Mouse (Mus musculus) 416B (cell line): ENCODE measurements around the gene Kcna2.

Source experiments
- DNase-seq: peaks from one replicate; pipeline ENCODE4 v3.0.0; 2011; ENCODE audit warnings: low read depth

The Kcna2 gene

DNA sequence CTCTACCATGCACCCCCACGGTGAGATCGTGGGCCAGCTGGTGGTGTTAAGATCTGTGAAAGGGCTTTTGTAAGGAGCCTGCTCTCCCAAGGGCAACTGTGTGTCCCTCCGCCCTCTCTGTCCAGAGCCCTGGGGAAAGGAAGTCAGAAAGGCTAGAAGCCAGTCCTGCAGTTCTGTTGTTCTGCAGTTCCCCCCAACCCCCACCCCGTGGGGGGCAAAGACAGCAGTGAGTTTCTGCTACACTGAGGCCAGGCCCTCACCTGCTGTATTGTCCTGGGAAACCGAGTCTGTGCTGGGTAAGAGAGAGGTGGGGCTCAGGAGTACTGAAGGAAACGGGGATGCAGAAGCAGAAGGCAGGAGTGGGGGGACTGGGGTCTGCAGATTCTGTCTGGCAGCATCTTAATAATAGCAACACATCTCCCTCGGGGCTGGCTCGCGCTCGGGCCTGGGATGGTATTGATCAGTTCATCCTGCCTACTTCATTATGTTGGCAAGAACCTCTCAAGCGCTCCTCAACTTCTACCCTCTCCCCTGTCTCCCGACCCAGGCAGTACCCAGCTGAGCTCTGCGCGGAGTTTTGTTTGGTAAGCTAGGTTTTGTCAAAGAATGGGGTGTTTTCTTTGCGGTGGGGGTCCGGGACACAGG lies at the start of gene Kcna2:
TSS of gene Kcna2 (plus strand) at position 336 of the 645 bp plus-strand sequence.
- no peak for DNase-seq

DNA sequence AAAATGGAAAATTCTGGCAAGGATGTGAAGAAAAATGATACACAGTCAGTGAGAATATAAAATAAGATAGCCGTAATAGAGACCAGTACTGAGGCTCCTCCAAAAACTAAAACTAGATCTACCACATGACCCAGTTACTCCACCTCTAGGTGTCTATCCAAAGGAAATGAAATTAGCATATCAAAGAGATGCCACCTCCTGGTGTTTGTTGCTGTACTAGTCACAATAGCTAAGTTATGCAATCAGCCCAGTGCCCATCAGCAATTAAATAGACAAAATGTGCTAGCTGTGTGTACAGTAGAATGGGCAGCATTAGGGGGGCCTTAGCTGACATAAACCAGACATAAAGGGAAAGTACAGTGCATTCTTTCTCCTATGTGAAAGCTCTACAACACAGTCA lies 39.5 kb upstream of the Kcna2 start:
- DNase-seq, result no peak

DNA sequence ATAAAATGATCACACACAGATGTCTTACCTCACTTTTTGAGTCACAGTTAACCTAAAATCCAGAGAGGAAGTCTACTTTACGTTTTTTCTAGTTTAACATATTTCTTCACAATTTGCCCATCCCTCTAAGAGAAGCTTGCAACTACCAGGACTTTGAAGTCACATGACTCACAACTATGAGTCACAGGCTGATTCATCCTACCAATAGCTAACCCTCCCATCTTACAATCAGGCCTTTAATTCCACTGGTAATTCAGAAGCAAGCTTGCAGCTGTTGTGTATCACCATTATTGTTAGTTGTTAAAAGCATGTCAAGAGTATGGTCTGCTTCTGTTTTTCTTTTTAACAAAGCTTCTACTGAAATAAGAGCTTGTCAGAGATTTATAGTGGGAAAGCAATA lies 38.2 kb upstream of the Kcna2 start:
- DNase-seq, result peak; percentile 96

DNA sequence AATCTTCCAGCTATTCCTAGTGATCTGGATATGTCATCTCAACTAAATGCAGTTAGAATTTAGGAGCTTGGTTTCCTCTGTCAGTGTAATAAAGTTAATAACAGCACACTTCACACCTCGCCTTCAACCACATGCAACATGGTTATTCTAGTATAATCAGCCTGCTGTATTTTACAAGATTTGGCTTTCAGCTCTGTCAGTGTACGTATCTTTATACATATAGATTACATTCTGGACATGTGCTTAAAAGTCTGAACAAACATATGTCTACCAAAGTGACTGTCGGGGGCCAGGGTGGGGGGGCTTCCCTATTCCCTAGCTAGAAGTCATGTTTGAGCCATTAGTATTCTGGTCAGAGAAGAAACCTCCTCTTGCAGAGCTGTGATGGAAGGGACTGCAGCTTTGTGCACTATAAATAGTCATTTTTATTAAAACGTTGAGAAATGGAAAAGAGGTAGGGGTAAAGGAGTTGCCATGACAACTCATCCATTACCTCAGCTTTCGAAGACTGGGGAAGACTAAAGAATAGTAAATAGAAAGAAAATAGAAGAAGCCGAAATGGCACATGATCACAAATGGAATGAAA lies 35.3 kb upstream of the Kcna2 start:
- DNase-seq, result no peak

DNA sequence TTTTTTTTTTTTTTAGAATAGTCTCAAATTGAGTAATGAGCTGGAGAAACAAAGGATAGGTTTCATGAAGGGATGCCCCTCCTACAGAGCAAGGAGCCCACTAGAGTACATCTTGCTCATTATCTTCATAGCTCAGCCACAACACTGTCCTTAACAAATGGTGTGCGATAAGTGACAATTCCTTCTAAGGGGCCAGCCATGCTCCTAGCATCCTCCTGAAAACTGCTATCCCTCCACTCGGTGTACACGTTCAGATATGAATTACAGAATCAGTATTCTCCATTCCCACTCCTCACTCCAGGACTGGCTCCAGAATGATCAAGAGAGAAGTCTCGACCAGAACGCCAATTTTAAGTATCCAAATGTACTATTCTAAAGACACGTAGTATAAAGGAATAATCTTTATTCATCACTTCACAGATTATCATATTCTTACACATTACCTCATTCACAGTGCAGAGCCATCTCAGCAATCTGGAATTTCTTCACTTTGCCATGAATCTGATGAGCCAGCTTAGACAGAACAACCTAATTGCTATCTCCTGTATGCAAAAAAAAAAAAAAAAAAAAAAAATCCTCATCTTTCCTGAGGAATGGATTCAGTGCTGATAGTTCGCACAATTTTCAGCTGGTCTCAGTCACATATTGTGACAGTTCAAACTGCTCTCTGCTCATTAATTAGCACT lies 34.6 kb upstream of the Kcna2 start:
- no peak for DNase-seq

DNA sequence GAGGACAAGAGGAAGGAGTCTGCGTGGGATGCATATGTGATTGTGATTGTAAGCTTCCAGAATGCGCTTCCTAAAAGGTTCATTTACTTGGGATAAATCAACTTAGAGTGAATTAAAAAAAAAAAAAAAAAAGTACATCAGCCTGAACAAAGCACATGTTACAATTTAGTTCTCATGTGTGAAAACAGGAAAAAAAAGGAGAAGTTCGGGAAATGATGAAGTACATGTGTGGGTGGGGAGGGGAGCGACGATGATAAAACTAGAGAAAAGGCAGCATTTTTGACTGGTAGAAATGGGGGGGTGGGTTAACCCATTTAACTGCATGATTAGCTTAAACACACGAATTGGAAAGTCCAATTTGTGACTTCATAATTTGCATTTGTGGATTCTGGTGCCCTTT lies 33.7 kb upstream of the Kcna2 start:
- DNase-seq, result peak; percentile 13

DNA sequence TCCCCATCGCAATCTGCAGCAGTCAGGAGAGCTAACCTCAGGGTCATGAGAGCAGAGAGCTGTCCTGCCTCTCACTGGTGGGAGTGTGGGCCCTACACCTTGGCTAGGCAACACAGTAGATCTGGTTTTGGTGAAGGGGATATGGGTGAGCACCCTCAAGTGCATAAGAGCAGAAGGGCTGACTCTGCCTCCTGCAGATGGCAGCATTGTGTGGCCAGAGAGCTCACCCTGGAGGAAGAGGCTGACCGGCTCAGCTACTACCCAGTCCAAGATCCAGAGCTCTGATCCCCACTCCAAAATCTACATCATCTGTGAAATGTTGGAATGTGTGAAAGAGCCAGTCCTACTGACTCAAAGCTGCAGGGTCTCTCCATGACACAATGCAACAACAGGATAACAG lies 27.1 kb upstream of the Kcna2 start:
- peak; percentile 38 for DNase-seq

DNA sequence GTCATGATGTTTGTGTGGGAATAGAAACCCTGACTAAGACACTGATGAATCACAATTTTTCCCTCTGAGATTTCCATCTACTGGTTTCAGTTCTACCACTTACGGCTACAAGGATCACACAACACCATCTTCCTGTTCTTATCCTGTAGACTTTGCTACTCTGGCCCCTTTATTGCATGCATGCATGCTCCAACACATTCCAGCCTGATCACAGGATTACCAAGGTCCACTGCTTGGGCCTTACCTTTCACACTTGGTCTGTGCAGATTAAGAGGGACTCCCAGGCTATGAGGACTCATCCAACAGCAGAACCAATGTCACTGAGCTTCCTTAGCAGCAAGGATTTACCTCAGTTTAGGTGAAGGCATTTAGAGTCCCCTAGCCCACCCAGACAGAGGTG lies 25.2 kb upstream of the Kcna2 start:
- DNase-seq, result no peak

DNA sequence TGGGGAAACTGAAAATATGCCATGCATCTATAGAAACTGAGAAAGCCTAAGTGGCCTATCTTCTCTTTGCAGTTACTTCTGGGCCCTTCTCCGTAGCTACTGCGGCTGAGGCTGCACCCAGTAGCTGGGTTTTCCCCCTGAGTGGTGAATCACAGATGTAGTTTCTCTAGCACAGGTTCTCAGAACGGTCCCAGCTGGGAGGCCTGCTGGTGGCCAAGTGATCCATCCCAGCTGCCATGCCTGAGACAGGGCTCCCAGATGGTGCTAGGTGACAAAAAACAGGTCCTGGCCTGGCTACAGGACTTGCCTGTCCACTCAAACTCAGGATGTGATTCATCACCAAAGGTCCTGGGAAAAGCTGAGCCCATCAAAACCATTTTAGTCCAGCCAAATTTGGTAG lies 24.3 kb upstream of the Kcna2 start:
- DNase-seq, result no peak

DNA sequence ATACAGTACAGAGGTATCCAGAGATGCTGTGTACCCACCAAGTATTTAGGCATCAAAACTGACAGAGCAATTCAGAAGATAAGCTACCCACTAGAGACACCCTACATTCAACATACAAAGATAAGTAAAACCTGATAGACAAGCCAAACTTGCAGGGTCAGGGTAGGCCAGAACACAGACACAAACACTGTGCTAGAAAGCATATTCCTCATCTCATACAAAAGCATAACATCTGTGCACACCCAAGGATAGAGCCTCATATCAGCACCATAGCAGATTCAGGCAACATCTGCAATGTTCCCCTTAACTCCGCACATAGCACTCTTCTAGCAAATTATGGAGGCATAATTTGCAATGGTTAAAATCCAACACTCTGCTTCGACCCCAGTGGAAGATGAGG lies 23.8 kb upstream of the Kcna2 start:
- no peak for DNase-seq

DNA sequence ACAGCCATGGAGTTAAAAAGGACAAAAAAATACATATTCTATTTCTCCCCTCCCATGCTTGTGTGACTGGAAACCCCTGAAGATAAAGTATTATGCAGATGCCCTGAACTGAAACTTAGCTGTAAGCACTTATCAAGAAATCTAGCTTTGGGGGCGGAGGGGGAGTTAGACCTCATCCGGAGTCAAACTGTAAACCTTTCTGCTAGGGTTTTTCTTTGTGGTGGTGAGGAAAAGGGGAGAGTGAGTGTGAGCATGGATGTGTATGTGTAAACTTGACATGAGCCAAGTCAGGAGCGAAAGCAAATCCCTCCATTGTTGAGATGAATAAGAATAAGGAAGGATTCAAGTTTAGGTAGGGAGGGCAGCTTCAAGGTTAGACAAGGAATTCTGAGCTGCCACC lies 20.1 kb upstream of the Kcna2 start:
- peak; percentile 89 for DNase-seq

DNA sequence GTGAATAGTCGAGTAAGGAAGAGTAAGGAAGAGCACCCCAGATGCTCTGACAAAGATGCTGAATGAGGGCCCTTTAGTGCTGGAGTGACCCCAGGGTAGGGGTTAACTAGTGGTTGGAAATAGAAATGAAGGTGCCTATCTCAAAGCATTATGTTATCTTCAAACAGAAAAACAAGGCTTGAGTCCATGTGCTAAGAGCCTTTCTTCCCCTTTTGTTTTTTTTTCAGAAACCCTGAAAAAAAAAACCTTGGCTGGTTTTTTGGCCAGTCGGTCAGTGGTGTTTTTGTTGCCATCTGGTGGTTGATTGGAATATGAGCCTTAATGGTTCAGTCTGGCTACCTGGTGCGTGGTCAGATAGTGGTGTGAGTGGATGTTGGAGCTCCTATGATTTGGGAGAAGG lies 19.7 kb upstream of the Kcna2 start:
- peak; percentile 89 for DNase-seq

DNA sequence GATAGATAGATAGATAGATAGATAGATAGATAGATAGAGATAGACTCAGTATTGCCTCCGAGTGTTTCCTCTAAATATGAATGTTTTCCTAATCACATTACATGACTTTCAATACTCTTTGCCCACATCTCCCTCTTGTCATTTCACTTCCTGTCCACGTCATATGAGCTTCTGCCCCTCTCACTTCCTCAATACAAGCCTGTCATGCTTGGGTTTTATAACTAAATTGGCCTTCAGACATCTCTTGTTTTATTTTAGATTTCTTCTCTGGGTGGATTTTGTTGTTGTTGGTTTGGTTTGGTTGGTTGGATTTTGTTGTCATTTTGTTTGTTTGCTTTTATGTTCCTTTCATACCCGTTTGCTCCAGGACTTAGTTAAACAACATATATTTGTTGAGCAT lies 16.4 kb upstream of the Kcna2 start:
- peak; percentile 55 for DNase-seq

DNA sequence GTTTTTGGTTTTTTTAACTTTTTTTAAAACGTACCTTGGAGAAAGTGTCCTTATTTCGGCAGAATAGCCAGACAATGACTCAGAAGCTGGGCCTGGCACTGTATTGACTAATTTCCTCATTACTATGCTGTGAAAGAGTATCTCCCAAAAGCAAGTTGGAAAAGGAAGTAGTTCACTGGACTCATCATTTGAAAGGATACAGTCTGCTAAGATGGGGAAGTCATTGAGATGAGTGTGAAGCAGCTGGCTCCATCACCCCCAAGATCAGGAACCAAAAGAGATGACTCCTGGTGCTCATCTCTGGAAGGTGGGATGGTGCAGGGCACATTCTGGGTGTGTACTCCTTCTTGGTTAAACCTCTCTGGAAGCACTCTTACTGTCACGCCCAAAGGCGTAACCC lies 13.5 kb upstream of the Kcna2 start:
- DNase-seq, result peak; percentile 35

DNA sequence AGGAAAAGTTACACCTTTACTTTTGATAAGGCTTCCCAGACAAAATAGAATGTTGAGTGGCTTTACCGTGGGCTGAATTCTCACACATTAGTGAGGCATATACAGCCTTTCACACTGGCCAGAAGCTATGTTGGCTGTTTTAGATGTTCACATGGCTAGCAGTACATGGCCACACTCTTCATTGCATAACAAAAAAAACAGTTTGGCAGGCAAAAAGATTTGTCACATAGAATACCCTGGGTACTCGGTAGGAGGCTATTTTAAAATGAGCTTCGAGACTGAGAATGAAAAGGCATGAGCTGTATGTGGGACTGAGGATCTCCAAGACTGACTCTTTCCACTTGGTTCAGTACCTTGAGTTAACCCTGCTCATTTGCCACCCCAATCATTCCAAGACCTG lies 12.1 kb upstream of the Kcna2 start:
- DNase-seq, result no peak

DNA sequence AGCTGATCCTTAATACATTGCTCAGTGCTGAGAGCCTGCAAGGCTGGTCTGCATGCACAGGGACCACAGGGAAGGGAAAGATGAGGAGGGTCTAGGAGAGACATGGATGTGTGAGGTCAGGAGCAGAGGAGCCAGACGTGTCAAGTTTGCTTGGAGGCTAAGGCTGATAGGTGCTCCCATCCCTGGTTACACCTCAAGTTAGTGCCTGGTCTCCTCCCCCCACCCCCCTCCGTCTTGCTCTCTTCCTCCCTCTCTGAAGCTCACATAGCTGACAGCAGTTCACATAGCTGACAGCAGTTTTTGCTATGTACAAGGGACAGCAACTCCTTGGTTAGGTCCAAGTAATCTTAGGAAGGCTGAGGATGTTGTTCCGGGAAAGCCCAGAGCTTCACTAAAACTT lies 11.5 kb upstream of the Kcna2 start:
- no peak for DNase-seq

DNA sequence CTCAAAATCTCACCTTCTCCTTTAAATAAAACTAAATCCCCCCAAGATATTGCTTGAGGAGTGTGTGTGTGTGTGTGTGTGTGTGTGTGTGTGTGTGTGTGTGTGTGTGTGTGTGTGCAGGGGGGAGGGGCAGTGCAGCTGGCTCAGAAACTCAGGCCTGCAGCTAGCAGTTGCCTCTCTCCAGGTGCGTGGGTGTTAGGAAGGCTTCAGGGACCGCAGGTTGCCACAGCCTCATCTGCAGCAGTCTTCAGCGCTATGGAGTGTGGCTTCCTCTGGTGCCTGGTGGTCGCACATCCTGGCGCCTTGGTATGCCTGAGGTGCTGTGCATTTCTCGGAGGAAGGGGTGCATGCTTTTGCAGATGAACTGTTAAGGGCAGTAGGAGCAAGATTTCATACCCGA lies 10.9 kb upstream of the Kcna2 start:
- no peak for DNase-seq

DNA sequence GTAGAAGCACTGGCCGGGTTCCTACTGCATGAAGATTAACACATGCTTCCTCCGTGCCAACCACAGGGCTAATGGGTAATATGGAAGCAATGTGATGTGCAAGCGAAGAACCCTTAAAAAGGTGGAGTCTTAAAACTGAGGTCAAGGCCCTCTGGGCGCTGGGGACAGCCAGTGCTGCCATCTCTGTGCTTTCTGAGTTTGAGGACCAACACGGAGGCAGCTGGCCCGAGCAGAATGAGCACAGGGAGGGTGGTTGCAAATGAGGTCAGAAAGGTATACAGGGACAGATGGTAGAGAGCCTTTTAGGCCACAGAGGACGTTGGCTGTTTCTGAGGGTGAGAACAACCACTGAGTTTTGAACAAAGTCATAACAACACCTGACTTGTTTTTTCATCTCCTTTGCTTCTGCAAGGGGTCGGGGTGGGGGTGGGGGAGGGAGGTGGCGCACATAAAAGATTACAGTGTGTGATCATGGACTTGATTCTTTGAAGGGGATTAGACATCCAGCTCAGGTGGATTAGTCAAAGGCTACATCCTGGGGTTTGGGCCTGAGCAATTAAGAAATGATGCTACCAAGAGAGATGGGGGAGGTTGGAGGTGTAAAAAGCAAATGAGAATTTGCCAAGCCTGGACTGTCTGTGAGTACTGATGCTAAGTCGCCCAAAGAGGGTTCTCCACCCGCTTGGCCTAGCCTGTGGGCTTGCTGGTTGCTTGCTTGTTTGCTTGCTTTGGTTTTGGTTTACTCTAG lies 10.4 kb upstream of the Kcna2 start:
- DNase-seq, result no peak

DNA sequence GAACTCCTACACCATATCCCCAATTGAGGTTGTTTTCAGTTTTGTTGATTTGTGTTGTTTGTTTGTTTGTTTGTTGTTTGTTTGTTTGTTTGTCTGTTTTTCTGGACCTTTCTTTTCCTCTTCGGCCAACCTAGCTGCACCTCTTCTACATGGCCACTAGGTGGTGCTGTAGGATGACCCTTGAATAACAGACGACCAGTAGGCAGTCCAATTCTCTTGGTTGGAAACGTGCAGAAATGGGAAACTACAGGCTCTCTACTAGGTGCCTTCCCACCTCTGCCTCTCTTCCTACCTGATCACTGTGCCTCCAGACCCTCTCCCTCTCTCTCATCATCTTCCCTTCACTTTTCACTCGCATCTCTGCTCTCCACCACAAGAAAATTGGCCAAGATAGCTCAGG lies 6.9 kb upstream of the Kcna2 start:
- DNase-seq, result peak; percentile 55

DNA sequence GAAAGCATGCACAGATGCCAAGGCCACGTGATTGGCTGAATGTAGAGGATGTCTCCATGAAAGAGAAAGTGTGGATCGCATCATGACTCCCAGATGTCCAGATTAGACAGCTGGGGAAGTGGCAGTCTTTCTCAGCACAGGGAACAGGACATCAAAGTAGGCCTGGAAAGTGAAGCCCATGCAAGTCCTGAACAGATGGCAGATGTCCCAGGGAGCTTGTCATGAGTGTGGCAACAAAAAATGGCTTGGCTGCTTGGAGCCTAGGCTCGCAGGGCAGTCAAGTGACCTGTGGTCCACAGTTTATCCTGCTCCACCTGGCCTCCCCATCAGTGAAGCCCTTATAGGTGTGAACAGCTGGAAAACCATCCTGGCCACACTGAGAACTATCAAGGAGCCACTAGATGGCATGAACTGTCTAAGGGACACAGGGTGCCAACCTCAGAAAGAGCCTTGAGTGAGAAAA lies 4.6 kb upstream of the Kcna2 start:
- no peak for DNase-seq

DNA sequence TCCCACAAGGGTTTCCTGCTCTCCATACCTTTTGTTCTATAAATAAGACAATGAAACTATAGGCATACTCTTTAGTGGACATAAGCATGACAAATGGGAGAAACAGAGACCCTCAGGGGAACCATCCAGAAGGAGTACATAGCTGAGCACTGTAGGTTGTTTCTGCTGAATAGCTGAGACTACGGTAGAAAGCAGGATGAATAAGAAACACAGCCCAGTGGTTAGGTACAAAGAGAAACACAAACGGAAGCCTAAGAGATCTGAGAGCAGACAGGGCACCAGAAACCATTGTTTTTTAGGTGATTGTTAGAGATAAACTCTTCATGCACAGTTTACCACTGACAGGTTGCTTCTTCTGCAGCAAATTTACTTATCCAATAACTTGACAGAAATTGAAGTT lies 1.1 kb upstream of the Kcna2 start:
- no peak for DNase-seq

DNA sequence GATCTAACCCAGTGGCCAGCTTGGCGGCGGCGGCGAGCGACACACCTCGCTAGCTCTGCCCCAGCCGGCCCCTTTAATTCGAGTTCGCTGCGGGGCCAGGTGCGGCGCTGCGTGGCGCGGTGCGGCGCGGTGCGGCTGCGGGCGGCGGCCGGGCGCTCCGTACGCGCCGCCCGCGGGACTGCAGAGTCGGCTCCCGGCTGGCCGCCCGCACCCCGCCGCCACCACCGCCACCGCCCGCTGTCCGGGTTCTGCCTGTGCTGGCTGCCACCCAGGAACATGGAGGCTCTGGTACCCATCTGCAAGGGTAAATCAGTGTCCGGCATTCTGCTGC lies 475 bp downstream of the Kcna2 start:
- DNase-seq, result no peak
